Mouse (Mus musculus) liver, embryonic 11.5 days (tissue): Measurements from ENCODE around the gene Sipa1. TPM values are rescaled to one million over a fixed set of nuclear protein-coding genes. Genes with fewer than 3 reads are reported as not detected.

Experiments
- ATAC-seq: fragments of 200-750 bp; cut with Nextera tagmentation; replicated peaks from 2 replicates; pipeline ENCODE4 v1.8.0; 2017; ENCODE audit warnings: moderate number of reproducible peaks, mild to moderate bottlenecking, moderate TSS enrichment, moderate library complexity; ENCODE audit not compliant: low FRiP score
- DNase-seq: peaks from one replicate; pipeline ENCODE4 v3.0.0-alpha.2; 2017; ENCODE audit warnings: low spot score
- H3K27ac ChIP-seq: fragments of 300-500 bp; sonication (generic); 2 replicates; pipeline ENCODE4 v1.5.1; 2014; ENCODE audit warnings: mild to moderate bottlenecking, low read depth, low read length, control low read depth
- H3K27me3 ChIP-seq: fragments of 300-500 bp; sonication (generic); replicated peaks from 2 replicates; pipeline ENCODE4 v1.6.1; 2014; ENCODE audit warnings: low read length, mixed read lengths; ENCODE audit not compliant: control insufficient read depth, insufficient read depth
- H3K36me3 ChIP-seq: fragments of 300-500 bp; sonication (generic); 2 replicates; pipeline ENCODE4 v1.6.1; 2014; ENCODE audit warnings: mild to moderate bottlenecking, low read length, moderate library complexity, mixed read lengths; ENCODE audit not compliant: control insufficient read depth, insufficient read depth
- H3K4me1 ChIP-seq: fragments of 300-500 bp; sonication (generic); replicated peaks from 2 replicates; pipeline ENCODE4 v1.6.1; 2014; ENCODE audit warnings: low read length, mixed read lengths; ENCODE audit not compliant: control insufficient read depth, insufficient read depth
- H3K4me2 ChIP-seq: fragments of 300-500 bp; sonication (generic); 2 replicates; pipeline ENCODE4 v1.6.1; 2014; ENCODE audit warnings: mild to moderate bottlenecking, control low read depth, moderate library complexity
- H3K4me3 ChIP-seq: fragments of 300-500 bp; sonication (generic); 2 replicates; pipeline ENCODE4 v1.5.1; 2014; ENCODE audit warnings: low read depth, low read length, control low read depth
- H3K9ac ChIP-seq: fragments of 300-500 bp; sonication (generic); 2 replicates; pipeline ENCODE4 v1.6.1; 2014; ENCODE audit warnings: low read depth, low read length, control low read depth
- H3K9me3 ChIP-seq: fragments of 300-500 bp; sonication (generic); 2 replicates; pipeline ENCODE4 v1.6.1; 2016; ENCODE audit warnings: low read length, inconsistent platforms, mixed read lengths; ENCODE audit not compliant: control insufficient read depth
- WGBS: fragments of 180-500 bp; shearing (Covaris S2); extraction: QIAGEN DNeasy Blood & Tissue Kit; methylation state at CpG from one replicate; pipeline ENCODE4 v1.1.7; 2014; 5-methylcytosine and 5-hydroxymethylcytosine counted together
- polyA plus RNA-seq: library from polyadenylated mRNA; unstranded; fragments of >200 nt; fragmentation: Nextera tagmentation; extraction: Ambion mirVana; gene quantifications from 2 replicates; pipeline ENCODE4 v1.2.1, GENCODE M21; 2014

Gene Sipa1
- polyA plus RNA-seq, 1 experiment from 2014 or later = 32.3 TPM

DNA sequence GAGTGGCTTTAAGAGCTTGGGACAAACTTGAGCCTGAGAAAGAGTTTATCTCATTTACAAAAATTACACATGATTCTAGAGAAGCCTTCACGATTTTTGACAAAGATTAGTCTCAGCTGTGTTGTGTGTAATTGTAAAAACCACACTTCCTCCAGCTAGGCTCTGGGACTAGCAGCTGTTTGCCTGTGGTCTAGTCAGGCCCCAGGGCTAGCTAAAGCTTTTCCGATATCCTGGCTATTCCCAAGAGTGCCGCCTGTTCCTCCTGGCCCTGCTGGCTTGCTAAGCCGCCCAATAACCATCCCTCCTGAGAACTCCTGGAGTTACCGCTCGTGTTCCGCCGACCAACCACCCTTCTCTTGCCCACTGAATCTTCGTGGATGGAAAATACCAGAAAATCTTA lies 31.4 kb downstream of the Sipa1 start:
- Histone ChIP-seq H3K9ac (no peak overlapping the region), H3K4me2 (no peak overlapping the region), H3K4me1 (peaks cover 7% of the 10 kb centered on the region), H3K9me3 (no peaks in the 10 kb centered on the region), H3K27me3 (no peaks in the 10 kb centered on the region), H3K4me3 (no peak overlapping the region), H3K36me3 (no peaks in the 10 kb centered on the region), H3K27ac (no peak overlapping the region)
- ATAC-seq (no peak), DNase-seq (no peak)
- 75% methylated on average over 9 of the region's 9 CpGs for WGBS

- no peaks in the 10 kb centered on the region for H3K36me3 ChIP-seq
- H3K9ac ChIP-seq = no peak overlapping the region
- DNase-seq = no peak
- H3K4me2 ChIP-seq = no peak overlapping the region
- ATAC-seq = no peak
- no peak overlapping the region for H3K27ac ChIP-seq
- H3K9me3 ChIP-seq = no peaks in the 10 kb centered on the region
- H3K27me3 ChIP-seq = no peaks in the 10 kb centered on the region
- H3K4me1 ChIP-seq = no peaks in the 10 kb centered on the region
- H3K4me3 ChIP-seq = no peak overlapping the region
These were observed 33.6 kb downstream of the Sipa1 start for GRCm38 (mm10) chr19:5629907-5630306.

GRCm38 (mm10) chr19:5625311-5625710 lies 38.2 kb downstream of the Sipa1 start:
- ATAC-seq = no peak
- H3K9ac ChIP-seq = no peak overlapping the region
- no peaks in the 10 kb centered on the region for H3K27me3 ChIP-seq
- no peaks in the 10 kb centered on the region for H3K4me1 ChIP-seq
- H3K4me2 ChIP-seq = no peak overlapping the region
- no peaks in the 10 kb centered on the region for H3K36me3 ChIP-seq
- 76% methylated on average over 8 of the region's 8 CpGs for WGBS
- no peaks in the 10 kb centered on the region; the same call in 1 of the 2 replicates for H3K9me3 ChIP-seq
- DNase-seq = no peak
- H3K27ac ChIP-seq = no peak overlapping the region
- no peak overlapping the region for H3K4me3 ChIP-seq

GRCm38 (mm10) chr19:5621884-5622283 lies 41.6 kb downstream of the Sipa1 start:
- DNase-seq (no peak), ATAC-seq (no peak)
- H3K4me1 ChIP-seq = no peaks in the 10 kb centered on the region
- H3K36me3 ChIP-seq = no peaks in the 10 kb centered on the region
- no peak overlapping the region for H3K27ac ChIP-seq
- H3K27me3 ChIP-seq = no peaks in the 10 kb centered on the region
- H3K9ac ChIP-seq = no peak overlapping the region
- no peaks in the 10 kb centered on the region; the same call in 1 of the 2 replicates for H3K9me3 ChIP-seq
- WGBS = 53% methylated on average over 5 of the region's 5 CpGs
- no peak overlapping the region for H3K4me2 ChIP-seq
- no peak overlapping the region for H3K4me3 ChIP-seq

- H3K4me3 ChIP-seq = no peak overlapping the region
- no peak overlapping the region for H3K27ac ChIP-seq
- no peak overlapping the region for H3K4me2 ChIP-seq
- no peaks in the 10 kb centered on the region for H3K4me1 ChIP-seq
- ATAC-seq = no peak
- H3K27me3 ChIP-seq = no peaks in the 10 kb centered on the region
- WGBS = 60% methylated on average over 4 of the region's 4 CpGs
- no peak overlapping the region for H3K9ac ChIP-seq
- DNase-seq = no peak
- H3K36me3 ChIP-seq = no peaks in the 10 kb centered on the region
- no peaks in the 10 kb centered on the region; the same call in 1 of the 2 replicates for H3K9me3 ChIP-seq
These were observed 43.5 kb downstream of the Sipa1 start for GRCm38 (mm10) chr19:5620007-5620406.

DNA sequence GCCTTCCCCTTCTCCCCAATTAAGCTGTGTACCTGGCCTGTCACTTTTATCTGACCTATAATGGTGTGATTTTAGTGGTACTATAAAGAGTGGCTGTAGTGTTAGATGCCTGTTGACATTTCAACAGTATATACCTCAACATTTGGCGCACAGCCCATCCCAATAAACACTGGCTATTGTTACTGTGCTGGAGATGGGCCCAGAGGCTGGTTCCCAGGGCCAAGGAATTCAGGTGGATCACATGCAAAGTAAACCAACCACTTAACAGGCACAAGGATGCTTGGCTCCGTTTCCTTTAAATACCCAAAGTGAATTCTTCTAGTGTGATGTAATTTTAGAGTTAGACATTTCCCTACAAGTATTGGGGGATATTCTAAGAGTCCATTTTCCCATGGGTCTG lies 48.6 kb downstream of the Sipa1 start:
- H3K9ac ChIP-seq = no peak overlapping the region
- H3K4me1 ChIP-seq = peaks cover 27% of the 10 kb centered on the region
- DNase-seq (no peak), ATAC-seq (no peak)
- no peaks in the 10 kb centered on the region for H3K27me3 ChIP-seq
- no peaks in the 10 kb centered on the region for H3K9me3 ChIP-seq
- no peak overlapping the region for H3K4me2 ChIP-seq
- 76% methylated on average over 2 of the region's 2 CpGs for WGBS
- no peak overlapping the region for H3K27ac ChIP-seq
- no peak overlapping the region for H3K4me3 ChIP-seq
- no peaks in the 10 kb centered on the region for H3K36me3 ChIP-seq

DNA sequence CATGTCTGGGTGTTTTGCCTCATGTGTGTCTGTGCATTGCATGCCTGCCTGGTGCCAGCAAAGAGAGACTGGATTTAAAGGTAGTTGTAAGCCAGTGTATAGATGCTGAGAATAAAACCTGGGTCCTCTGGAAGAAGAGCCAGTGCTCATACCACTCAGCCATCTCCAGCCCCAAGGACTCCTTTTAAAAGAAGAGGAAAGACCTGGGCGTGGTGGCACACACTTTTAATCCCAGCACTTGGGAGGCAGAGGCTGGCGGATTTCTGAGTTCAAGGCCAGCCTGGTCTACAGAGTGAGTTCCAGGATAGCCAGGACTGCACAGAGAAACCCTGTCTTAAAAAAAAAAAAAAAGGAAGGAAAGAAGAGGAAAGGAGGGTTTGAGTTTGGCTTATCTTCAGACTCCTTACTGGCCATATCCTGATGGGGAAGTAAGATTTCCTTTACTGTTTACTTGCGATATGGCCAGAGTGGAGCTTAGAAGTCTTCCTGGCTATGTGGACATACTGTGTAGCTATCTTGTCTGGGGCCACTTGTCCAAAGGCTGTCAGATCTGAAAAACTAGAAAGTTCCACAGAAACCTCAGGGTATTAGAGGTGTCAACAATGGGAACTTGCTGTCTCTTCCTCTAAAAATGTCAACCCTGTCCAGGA lies 50.6 kb downstream of the Sipa1 start:
- Histone ChIP-seq H3K9me3 (no peaks in the 10 kb centered on the region), H3K4me2 (no peak overlapping the region), H3K9ac (no peak overlapping the region), H3K27ac (no peak overlapping the region; the same call in 1 of the 2 replicates), H3K36me3 (peaks cover under 1% of the 10 kb centered on the region), H3K27me3 (no peaks in the 10 kb centered on the region), H3K4me1 (peaks cover 36% of the 10 kb centered on the region), H3K4me3 (no peak overlapping the region)
- ATAC-seq (no peak), DNase-seq (no peak)
- WGBS = 35% methylated on average over 3 of the region's 3 CpGs

DNA sequence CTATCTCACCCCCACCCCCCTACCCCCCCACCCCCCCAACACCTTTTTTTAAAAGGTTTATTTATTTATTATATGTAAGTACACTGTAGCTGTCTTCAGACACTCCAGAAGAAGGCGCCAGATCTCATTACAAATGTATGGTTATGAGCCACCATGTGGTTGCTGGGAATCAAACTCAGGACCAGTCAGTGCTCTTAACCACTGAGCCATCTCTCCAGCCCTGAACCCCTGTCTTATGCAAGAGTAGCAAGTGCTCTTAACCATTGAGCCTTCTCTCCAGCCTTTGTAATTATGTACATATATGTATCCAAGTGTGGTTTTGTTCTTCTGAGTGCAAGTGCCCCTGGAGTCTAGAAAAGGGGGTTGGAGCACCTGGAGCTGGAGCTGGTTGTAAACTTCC lies 51.5 kb downstream of the Sipa1 start:
- ATAC-seq = no peak
- peaks cover 8% of the 10 kb centered on the region for H3K36me3 ChIP-seq

More for the DNA sequence above, 51.5 kb downstream of the Sipa1 start:
- no peak for DNase-seq
- Histone ChIP-seq H3K9ac (no peak overlapping the region), H3K9me3 (no peaks in the 10 kb centered on the region), H3K4me3 (no peak overlapping the region), H3K27ac (no peak overlapping the region), H3K4me2 (no peak overlapping the region), H3K27me3 (no peaks in the 10 kb centered on the region), H3K4me1 (peaks cover 36% of the 10 kb centered on the region)
- WGBS = 88% methylated on average over 1 of the region's 1 CpGs
